Mouse (Mus musculus) liver, adult 2 months (tissue): ENCODE results near the gene Efcab14.

Experiments
- CTCF ChIP-seq: fragments of 200-500 bp; IDR thresholded peaks from 2 replicates; pipeline ENCODE4 v1.5.1; 2011; ENCODE audit warnings: low read depth, low read length, control low read depth
- POLR2A ChIP-seq: fragments of 200-500 bp; IDR thresholded peaks from 2 replicates; pipeline ENCODE4 v1.6.1; 2011; ENCODE audit warnings: low read length, control low read depth; ENCODE audit not compliant: insufficient read depth; ENCODE audit errors: extremely low read depth

GRCm38 (mm10) chr4:115820944-115821343, 83.4 kb downstream of the Efcab14 start:
- TF ChIP-seq POLR2A (no peak), CTCF (no peak)
